Mouse (Mus musculus) embryo, embryonic 9.5 days (tissue): ENCODE results near the gene Ifit1bl1.

ENCODE experiments used
- DNase-seq: peaks from one replicate; pipeline ENCODE4 v3.0.0-alpha.2; 2017; ENCODE audit errors: extremely low spot score

The Ifit1bl1 gene

DNA sequence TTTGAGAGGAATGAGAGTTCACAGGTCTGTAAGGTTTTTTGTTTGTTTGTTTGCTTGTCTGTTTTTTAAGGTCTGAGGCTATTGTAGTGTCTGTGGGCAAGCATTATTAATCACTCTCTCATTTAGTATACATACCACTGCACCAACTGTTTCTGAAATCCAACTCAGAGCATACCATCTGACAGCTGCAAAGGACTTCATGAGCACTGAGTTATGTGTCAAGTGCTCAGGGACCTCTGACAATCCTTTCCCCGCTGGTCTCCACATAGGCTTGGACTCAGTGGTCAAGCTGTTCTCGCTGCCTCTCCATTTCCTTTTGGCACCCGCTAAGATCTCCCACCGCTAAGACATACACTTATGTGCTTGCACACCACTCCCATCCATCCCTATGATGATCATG is 55.5 kb downstream of the Ifit1bl1 start:
- no peak for DNase-seq
